Mouse (Mus musculus) C2C12 (cell line): ENCODE results near the gene Tent4a.

Source experiments
- CTCF ChIP-seq: IDR thresholded peaks from one replicate; pipeline ENCODE4 v1.5.1; 2011; ENCODE audit not compliant: control insufficient read depth, insufficient read depth, insufficient read length
- MAX ChIP-seq: IDR thresholded peaks from one replicate; pipeline ENCODE4 v1.6.1; 2011; ENCODE audit warnings: mild to moderate bottlenecking, control low read depth
- MYOG ChIP-seq: IDR thresholded peaks from one replicate; pipeline ENCODE4 v1.6.1; 2011; ENCODE audit not compliant: control insufficient read depth, insufficient read length; ENCODE audit errors: extremely low read depth

GRCm38 (mm10) chr13:69532893-69533404 is 1.5 kb downstream of the Tent4a start:
- no peak for TF ChIP-seq MAX
- TF ChIP-seq MYOG, result no peak
- no peak for TF ChIP-seq CTCF
